Mouse (Mus musculus) R1 (cell line): ENCODE data around the gene Slc2a12.

Source experiments
- DNase-seq: peaks from one replicate; pipeline ENCODE4 v3.0.0-alpha.2; 2018; ENCODE audit warnings: low read depth, low spot score

The Slc2a12 gene

DNA sequence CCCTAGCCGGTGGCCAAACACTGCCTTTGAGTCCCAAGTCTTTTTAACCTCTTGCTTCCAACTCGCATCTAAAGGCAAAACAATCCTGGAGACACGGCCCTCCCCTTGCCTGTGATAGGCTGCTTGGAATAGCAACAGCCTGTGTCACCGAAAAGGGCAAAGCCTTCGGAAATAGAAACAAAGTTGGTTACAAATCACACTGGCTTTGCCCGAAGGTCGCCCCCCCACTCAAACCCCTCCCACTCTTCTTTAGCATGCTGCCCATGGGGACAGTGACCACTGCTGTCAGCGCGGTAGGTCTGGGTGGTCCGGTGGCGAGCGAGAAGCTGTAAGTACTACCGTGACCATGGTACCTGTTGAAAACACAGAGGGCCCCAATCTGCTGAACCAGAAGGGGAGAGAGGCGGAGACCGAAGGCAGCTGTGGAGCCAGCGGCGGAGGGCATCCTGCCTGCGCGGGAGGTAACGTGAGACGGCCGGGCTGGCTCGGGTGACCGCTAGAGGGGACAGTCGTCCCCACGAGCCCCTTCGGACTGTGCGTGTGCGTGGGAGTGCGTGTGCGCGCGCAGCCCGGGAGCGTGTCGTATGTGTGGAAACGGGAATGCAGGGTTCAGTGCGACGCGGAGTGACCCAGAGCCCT is at the start of gene Slc2a12:
TSS of gene Slc2a12 (plus strand) at position 159 of the 639 bp plus-strand sequence.
- peak; percentile 79 for DNase-seq

DNA sequence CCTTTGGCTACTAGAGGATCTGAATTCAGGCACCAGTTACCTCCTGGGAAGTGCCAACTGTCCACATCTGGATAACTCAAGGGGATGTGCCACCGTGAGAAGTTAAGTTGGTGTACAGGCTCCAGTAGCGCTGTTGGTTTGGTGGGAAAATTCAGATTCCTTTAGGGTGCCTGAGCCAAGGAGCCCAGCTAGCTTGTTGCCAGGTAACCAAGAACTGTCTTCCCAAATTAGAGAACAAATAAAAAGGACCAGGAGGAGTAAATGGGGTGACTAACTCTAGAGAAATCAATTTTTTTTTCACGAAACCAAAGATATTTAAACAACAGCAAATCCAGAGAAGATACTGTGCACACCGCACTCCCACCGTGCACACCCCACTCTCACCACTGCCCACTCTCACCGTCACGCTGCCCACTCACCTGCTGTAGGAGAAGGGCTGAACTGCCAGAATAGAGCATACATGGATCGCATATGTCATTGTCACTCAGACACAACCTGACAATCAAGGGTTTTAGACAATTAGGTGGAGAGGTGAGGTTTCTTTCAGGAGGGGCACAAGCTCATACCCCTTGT is 45.8 kb upstream of the Slc2a12 start:
- no peak for DNase-seq

DNA sequence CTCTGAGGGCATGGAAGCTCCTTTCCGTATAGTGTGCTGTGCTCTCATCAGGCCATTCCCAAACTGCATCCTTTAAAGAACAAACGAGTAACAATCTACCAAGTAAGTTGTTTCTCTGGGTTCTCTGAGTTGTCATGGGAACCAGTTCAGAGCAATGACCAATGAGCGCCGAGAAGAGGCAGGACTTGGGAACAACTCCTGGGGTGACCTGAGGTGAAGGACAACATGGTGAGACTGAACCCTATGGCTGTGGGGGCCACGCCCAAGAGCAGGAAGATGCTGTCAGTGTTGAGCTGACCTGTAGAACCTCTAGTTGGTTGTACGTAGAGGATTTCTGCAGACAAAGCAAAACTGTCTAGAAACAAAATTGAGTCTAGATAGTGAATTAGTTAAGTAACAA is 43.8 kb upstream of the Slc2a12 start:
- peak; percentile 67 for DNase-seq

DNA sequence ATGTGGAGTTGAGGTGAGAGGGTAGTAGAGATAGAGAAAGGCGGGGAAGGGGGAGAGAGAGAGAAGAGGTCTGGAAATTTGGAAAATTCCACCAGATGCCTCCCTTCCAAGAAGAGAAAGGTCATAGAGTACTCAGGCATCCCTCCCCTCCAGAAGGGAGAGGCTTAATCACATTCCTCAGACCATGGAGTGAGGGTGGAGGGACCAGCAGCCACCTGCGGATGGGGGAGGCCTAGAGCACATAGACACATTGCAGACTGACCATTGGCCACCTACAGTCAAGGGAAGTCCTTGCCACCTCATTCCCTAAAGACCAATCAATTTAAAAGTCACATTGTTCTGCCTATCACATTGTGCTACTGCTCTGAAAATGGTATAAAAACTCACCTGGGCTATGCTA is 40.0 kb upstream of the Slc2a12 start:
- DNase-seq = peak; percentile 64

DNA sequence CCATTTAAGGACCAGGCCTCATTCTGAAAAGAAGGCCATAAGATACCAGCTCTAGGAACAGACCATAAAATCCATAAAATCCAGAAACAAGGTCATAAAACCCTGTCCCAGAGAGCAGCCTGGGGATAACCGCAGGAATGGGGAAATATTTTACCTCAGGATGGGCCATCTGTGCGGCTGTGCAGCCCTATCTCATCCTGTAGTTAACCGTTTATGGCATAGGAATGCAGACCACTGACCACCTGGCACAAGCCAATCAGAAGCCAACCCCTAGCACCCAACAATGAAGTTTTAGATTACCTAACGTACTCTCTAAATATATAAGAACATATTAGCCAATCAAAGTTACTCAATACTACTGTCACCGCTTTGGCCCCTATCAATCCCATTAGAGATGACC is 36.5 kb upstream of the Slc2a12 start:
- no peak for DNase-seq

DNA sequence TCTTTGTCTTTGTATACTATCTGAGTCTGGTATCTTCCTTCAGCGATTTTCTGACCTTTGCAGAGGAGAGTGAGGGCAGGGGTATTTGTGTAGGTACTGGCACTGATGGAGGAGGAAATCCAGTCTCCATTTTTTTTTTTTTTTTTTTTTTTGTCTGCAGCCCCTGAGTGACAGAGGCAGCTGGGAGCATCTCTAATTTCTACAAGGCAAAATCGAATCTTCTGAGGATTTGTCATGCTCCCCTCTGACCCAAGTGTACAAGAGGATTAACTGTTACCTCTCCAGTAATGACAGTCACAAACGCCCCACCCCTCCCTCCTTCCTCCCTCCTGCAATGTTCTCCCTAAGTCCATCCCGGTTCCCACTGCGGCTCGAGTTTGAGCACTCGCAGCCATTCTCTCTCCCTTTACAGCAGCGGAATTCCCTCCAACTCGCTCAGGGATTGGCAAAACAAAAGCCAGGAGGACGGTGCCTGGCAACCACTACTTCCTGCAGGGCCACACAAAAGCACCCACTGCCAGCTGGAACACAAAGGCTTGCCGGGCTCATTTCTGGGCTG is 35.9 kb upstream of the Slc2a12 start:
- peak; percentile 94 for DNase-seq

DNA sequence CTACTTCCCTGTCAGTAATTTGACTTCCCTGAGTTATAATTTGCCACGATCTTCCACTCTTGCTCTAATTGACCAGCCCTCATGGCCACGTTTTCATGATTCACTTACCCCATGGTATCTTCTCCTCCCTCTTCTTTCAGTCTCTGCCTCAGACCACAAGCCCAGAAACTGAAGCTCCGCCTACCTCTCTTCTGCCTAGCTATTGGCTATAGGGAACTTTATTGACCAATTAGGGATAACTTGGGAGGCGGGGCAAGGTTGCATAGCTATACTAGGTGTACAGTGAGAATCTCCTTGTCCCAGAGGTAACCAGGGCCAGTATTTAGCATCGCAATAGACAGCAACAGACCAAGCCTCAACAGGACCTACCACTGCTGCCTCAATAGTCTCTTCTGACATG is 31.5 kb upstream of the Slc2a12 start:
- DNase-seq = peak; percentile 57

DNA sequence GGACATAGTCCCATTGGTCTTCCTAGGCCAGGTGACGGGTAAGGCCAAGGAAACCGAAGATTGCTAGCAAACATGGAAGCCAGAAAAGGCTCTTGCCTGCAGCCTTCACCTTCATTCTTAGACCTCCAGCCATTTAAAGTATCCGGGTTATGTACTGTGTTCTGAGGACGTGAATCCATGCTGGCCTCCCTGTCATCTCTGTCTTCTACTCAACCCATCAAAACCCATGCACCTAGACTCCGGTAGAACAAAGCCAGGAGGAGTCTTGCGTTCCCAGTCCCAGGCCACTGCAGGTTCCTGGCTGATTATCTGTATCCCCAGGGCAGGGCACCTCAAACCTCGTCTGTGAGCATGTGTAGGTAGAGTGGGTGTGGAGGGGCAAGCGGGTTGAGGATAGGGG is 30.3 kb upstream of the Slc2a12 start:
- DNase-seq = no peak

DNA sequence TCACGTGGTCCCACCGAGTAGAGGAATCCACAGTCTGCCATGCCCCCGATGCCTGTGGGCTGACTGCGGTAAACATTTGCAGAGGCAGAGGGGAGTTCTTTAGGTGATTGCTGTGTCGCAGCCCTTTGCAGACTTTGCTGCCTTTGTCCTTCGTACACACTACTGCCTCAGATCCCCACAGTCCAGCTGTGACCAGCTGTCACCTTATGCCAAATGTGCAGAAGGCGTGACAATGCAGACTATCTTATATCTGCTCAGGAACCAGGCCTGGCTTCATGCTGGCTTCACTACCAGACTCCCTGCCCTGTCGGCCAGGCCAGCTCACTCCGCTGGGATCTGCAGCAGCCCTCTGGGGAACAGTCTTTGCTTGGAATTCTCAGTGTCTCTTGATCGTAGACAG is 29.5 kb upstream of the Slc2a12 start:
- DNase-seq = no peak

DNA sequence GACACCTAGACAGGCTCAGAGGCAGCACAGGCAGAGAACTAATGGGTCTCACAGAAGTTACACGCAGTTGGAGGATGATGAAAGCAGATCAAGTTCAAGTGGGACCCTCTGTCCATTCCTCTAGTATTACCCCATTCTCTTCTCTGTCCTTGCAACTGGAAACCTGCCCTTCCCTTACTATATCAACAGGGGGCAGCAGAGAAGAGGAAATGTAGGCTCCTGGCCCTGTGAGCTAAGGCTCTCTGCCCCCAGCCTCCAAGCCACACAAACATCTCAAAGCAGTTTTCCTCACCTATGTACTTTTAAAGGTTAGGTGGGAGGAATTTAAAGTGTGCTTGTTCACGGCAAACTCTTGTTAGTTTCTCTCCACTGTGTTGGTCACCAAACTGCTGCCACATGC is 26.0 kb upstream of the Slc2a12 start:
- peak; percentile 36 for DNase-seq

DNA sequence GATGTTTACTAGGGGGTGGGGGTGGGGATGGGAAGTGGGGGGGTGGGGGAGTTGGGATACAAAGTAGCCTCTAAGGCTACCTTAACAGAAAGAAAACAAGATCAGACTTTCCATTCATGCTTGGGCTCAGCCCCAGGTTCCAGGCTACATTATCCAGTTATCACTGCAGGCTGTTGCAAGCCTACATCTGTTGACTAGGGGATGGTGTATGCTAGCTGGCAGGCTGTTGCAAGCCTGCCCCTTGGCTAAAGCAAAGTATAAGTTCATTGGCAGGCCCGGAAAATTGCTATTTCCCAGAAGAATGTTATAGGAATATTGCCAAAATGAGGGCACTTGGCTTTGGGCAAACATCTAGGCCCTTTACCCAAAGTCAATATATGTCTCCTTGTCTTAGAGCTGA is 16.0 kb upstream of the Slc2a12 start:
- no peak for DNase-seq

DNA sequence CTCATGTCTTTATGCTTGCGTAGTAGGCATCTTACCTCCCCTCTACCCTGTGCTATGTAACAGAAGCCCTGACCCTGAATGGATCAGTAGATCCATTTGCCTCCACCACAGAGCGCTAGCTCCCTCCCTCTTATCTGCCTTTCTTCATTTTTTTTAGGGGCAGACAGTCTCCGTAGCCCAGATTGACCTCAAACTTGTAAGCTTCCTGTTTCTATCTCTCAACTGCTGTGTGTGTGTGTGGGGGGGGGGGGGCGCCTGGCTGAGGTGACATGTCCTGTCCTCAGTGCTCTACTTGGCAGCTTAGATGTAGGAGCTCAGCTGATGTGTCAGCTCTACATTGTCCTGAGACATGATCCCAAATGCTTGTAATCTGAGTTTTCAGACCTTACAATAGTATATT is 13.7 kb upstream of the Slc2a12 start:
- DNase-seq = no peak

DNA sequence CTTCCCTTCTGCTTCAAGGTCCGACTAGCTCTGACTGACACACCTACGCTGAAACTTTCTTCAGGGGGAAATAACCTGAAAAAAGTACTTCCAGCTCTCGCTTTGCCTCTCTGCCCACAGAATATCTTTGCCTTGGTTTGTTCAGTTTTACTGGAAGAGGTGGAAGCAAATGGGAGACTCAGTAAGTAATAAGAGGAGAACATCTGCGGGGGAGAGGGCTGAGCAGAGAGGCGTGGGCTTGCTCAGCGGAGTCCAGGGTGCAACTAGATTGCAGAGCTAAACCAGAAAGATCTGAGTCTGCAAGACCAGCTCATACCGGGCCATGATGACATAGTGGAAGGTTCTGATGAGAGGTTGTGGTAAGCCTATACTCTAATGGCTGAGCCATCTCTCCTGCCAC is 13.3 kb upstream of the Slc2a12 start:
- DNase-seq = no peak

DNA sequence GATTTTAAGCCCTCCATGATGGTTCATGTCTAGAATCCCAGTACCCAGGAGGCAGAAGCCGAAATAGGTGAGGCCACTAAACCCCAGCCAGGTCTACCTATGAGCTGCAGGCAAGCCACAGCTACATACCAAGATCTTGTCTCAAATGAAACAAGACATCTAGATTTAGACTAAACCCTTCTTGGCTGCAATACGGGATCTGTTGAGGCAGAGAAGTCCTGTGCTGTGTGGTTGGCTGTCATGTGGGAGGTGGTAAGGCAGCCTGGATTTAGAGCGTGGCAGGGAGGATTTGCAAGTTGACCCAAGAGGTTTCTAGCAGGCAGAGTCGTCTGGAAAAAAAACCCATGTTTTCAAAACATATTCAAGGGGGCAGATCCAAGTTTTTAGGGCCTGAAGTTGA is 12.9 kb upstream of the Slc2a12 start:
- no peak for DNase-seq

DNA sequence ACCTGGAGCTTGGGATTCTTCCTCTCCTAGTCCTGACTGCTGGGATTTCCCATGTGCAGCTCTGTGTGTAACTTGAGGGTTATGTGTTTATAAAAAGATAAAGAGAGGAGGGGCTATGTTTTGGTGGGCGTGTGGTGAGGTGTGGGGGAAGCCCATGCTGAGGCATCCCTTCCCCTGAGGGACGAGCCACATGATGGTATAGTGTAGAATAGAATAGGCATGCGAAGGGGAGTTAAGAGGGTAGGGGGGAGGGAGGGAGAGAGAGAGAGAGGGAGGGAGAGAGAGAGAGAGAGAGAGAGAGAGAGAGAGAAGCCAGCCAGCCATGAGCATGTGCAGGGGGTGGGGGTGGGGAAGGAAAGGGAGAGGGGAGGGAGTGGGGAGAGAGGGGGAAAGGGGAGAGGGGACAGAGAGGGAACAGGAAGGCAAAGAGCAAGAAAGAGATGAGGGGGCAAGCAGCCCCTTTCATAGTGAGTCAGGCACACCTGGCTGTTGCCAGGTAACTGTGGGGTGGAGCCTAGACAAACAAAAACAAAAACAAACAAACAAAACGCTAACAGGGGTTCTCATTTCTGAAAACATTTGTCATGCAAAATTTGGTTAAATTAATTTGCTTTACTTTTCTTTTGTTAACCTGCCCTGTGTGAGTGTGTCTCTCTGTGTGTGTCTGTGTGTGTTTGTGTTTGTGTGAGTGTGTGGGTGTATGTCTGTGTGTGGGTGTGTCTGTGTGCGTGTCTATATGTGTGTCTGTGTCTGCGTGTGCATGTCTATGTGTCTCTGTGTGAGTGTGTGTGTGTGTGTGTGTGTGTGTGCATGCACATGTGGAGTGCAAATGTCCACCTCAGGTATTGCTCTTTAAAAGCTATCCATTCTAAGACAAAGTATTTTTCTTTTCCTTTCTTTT is 11.2 kb upstream of the Slc2a12 start:
- DNase-seq = no peak

DNA sequence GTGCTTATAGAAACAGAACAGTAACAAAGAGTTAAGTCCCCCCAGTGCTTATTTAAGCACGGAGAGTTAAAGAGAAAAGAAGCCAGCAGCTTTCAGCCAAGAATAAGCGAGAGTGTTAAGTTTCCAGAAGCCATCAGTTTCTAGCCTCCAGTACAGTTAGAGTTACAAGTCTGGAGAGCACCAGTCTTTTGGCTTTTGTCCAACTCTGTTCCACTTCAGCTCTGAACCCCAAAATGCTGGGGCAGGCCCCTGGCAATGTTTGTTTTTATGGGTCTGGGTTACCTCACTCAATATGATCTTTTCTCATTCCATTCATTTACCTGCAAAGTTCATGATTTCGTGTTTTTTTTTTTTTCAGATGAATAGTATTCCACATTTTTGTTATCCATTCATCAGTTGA is 7.6 kb upstream of the Slc2a12 start:
- DNase-seq = no peak

DNA sequence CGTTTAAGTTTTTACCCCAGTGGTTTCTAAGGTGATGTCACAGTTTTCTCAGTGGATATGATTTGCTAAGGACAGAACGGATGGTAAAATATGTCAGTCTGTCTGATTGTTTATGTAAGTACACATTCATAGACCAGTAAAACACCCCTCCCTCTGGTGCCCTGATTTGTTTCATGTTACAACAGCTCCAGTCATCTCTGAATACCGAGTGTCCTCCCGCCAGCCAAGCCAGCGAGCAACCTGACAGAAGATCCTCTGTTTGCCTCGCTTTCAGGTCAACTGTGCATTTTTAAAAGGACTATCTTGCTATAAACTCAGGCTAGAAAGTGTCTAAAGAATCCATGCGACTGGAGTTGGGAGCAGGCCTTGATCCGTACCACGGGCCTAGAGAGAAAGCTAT is 640 bp upstream of the Slc2a12 start:
- no peak for DNase-seq

DNA sequence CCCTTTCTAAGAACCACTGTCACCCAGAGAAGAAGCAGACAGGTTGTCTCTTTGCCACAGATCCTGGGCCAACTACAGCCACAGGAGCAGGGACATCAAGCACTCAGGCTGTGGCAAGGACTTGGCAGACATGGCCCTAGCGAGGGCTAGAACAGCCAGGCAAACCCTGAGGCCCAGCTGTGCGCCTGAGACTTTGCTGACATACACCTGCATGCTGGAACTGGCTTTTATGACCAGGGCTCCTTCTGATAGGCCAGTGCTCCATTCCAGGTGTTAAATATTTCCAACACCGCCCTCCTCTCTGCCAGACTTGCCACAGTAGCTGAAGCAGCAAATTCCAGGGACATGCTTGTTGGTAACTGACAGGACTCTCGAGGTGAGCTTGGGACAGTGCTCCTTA is 3.9 kb downstream of the Slc2a12 start:
- DNase-seq = no peak

DNA sequence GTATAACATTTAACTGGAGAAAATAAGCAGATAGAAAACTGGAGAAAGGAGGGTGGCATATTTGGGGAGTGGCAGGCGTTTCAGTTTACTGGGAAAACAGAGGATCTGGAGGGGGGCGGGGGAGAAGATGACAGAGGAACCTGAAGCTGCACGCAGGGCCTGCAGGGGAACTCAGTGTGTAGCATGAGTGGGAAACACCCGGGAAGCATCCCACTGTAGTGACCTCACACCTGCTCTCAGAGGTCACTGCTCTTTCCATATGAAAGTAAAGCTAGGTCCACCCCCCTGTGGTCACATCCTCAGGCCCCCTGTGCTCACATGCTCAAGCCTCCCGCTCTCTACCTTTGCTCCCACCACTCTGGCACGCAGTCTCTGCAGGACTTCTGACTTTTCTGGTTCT is 9.0 kb downstream of the Slc2a12 start:
- DNase-seq = no peak

DNA sequence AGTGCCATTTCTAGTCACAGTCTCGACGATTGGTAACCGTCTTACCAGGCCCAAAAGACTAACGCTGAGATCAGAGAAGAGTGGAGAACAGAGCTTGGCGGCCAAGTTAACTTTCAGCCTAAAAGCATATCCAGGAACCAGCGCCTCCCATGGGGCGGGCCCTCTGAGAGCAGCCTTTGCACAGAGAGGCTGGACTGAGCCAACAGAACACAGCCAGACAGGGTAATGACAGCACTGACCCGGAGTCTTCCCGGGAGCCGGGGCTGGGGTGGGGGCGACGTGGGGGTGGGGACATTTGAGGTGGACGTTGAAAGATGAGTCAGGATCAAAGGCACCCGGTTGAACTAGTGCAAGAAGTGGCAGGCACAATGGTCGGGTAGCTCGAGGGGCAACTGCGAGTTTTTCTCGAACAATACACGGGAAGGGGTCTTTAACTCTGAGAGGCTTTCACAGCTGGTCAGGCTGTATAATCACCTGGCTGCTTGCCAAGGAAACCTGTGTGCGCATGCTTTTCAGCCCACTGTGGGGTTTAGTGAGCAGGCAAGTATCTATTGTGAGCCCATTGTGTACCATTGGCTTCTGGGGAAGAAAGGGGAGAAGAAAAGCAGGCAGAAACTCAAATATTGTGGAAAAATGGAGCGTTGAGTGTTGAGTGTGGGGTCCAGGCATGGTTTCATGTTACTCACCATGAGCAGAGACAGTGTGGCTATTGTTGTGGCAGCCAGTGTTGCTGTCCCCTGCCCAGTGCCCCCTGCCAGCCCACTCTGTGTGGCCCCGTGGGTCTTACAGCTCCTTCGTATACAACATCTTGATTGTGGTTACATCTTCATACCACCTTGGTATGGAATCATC is 13.9 kb downstream of the Slc2a12 start:
- DNase-seq = peak; percentile 25

DNA sequence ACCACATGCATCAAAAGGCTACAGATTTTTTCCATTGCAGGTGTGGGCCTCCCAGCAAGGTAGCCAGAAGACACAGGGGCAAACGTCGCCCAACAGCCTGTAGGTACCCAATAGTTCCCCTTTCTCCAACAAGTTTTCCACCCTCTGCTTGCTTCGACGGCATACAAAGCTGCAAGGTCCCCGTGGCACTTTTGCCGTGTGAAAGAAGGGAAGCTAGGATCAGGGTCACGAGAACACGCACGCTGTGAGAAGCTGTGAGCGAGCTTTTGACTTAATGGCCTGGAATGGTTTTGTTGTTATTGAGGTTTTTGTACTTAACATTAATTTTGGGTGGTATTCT is 14.5 kb downstream of the Slc2a12 start:
- no peak for DNase-seq
